Mouse (Mus musculus) testis, adult 2 months (tissue): Measurements from ENCODE around the gene Map2k6.

Experiments
- CTCF ChIP-seq: fragments of 200-500 bp; IDR thresholded peaks from 2 replicates; pipeline ENCODE4 v1.5.1; 2012; ENCODE audit warnings: low read depth, mild to moderate bottlenecking, inconsistent platforms, low read length, moderate library complexity; ENCODE audit not compliant: control insufficient read depth, insufficient read depth, insufficient replicate concordance
- POLR2A ChIP-seq: fragments of 200-500 bp; IDR thresholded peaks from 2 replicates; pipeline ENCODE4 v1.6.1; 2012; ENCODE audit warnings: low read depth, mild to moderate bottlenecking, inconsistent platforms, low read length, moderate library complexity; ENCODE audit not compliant: control insufficient read depth

GRCm38 (mm10) chr11:110482649-110483048 is 83.7 kb downstream of the Map2k6 start:
- no peak for TF ChIP-seq CTCF
- TF ChIP-seq POLR2A = no peak
